Mouse (Mus musculus) limb, embryonic 14.5 days (tissue): ENCODE data around the gene Tubgcp5. TPM values are rescaled to one million over a fixed set of nuclear protein-coding genes. Genes with fewer than 3 reads are reported as not detected.

Source experiments
- ATAC-seq: fragments of 200-750 bp; cut with Nextera tagmentation; 2 replicates; pipeline ENCODE4 v1.8.0; 2017; ENCODE audit warnings: low read depth, moderate number of reproducible peaks, moderate TSS enrichment; ENCODE audit not compliant: low FRiP score
- DNase-seq: peaks from one replicate; pipeline ENCODE4 v3.0.0-alpha.2; 2015; ENCODE audit warnings: low spot score
- H3K27ac ChIP-seq: fragments of 300-500 bp; sonication (generic); replicated peaks from 2 replicates; pipeline ENCODE4 v1.5.1; 2014; ENCODE audit warnings: low read depth, mild to moderate bottlenecking, low read length, moderate library complexity, mixed read lengths
- H3K27me3 ChIP-seq: fragments of 300-500 bp; sonication (generic); 2 replicates; pipeline ENCODE4 v1.6.1; 2014; ENCODE audit warnings: low read length, mixed read lengths; ENCODE audit not compliant: control insufficient read depth, insufficient read depth
- H3K36me3 ChIP-seq: fragments of 300-500 bp; sonication (generic); 2 replicates; pipeline ENCODE4 v1.6.1; 2014; ENCODE audit warnings: mild to moderate bottlenecking, low read length, moderate library complexity, mixed read lengths; ENCODE audit not compliant: control insufficient read depth, insufficient read depth
- H3K4me1 ChIP-seq: fragments of 300-500 bp; sonication (generic); 2 replicates; pipeline ENCODE4 v1.6.1; 2014; ENCODE audit warnings: antibody characterized with exemption, low read length, mixed read lengths; ENCODE audit not compliant: control insufficient read depth, insufficient read depth
- H3K4me2 ChIP-seq: fragments of 300-500 bp; sonication (generic); replicated peaks from 2 replicates; pipeline ENCODE4 v1.6.1; 2014; ENCODE audit warnings: low read depth, mild to moderate bottlenecking, low read length, moderate library complexity; ENCODE audit not compliant: severe bottlenecking
- H3K4me3 ChIP-seq: fragments of 300-500 bp; sonication (generic); replicated peaks from 2 replicates; pipeline ENCODE4 v1.5.1; 2014; ENCODE audit warnings: low read length
- H3K9ac ChIP-seq: fragments of 300-500 bp; sonication (generic); 2 replicates; pipeline ENCODE4 v1.6.1; 2014; ENCODE audit warnings: mild to moderate bottlenecking, low read depth, low read length, moderate library complexity; ENCODE audit not compliant: severe bottlenecking
- H3K9me3 ChIP-seq: fragments of 300-500 bp; sonication (generic); 2 replicates; pipeline ENCODE4 v1.6.1; 2016; ENCODE audit warnings: low read length; ENCODE audit not compliant: control insufficient read depth
- POLR2A ChIP-seq: fragments of 200-500 bp; IDR thresholded peaks from 2 replicates; pipeline ENCODE4 v1.8.0; 2012; ENCODE audit warnings: inconsistent platforms, mild to moderate bottlenecking, moderate library complexity, borderline replicate concordance; ENCODE audit not compliant: insufficient read depth, insufficient read length; ENCODE audit errors: extremely low read depth
- WGBS: fragments of 180-500 bp; shearing (Covaris S2); extraction: QIAGEN DNeasy Blood & Tissue Kit; methylation state at CpG from one replicate; pipeline ENCODE4 v1.1.7; 2014; 5-methylcytosine and 5-hydroxymethylcytosine counted together
- polyA plus RNA-seq, 2 experiments: library from polyadenylated mRNA; depleted of rRNA in 1 of 2; stranded (reverse) in 1 of 2; unstranded in 1 of 2; fragments of >200 nt; fragmentation: Nextera tagmentation in 1 of 2; extraction: Ambion mirVana in 1 of 2; gene quantifications; 2 replicates each; pipeline versions ENCODE4 v1.2.1 to v1.2.3; 2012 to 2014

The Tubgcp5 gene
- polyA plus RNA-seq, 2 experiments, result 26.4 to 33.1 TPM

- no peak overlapping the region for H3K9ac ChIP-seq
- 79% methylated on average over 7 of the region's 7 CpGs for WGBS
Observed at GRCm38 (mm10) chr7:55868247-55868646, 74.3 kb downstream of the Tubgcp5 start.

GRCm38 (mm10) chr7:55869220-55869619 is 75.3 kb downstream of the Tubgcp5 start:
- Histone ChIP-seq H3K4me3 (no peak overlapping the region), H3K27ac (no peak overlapping the region), H3K27me3 (no peaks in the 10 kb centered on the region), H3K36me3 (peaks cover 25% of the 10 kb centered on the region), H3K4me1 (0 out of 2 replicates have a peak, but pooled peaks cover 3% of the 10 kb centered on the region), H3K4me2 (no peak overlapping the region), H3K9me3 (no peaks in the 10 kb centered on the region), H3K9ac (no peak overlapping the region)
- DNase-seq (no peak), ATAC-seq (no peak)
- WGBS, result 48% methylated on average over 3 of the region's 3 CpGs
- TF ChIP-seq POLR2A, result no peak

More at GRCm38 (mm10) chr7:55868247-55868646, 74.3 kb downstream of the Tubgcp5 start:
- Histone ChIP-seq H3K9me3 (no peaks in the 10 kb centered on the region), H3K36me3 (peaks cover 15% of the 10 kb centered on the region), H3K27ac (no peak overlapping the region), H3K4me3 (no peak overlapping the region), H3K4me2 (no peak overlapping the region), H3K27me3 (no peaks in the 10 kb centered on the region), H3K4me1 (0 out of 2 replicates have a peak, but pooled peaks cover 3% of the 10 kb centered on the region)
- ATAC-seq (no peak), DNase-seq (no peak)
- TF ChIP-seq POLR2A, result no peak

GRCm38 (mm10) chr7:55870340-55871020 is 76.5 kb downstream of the Tubgcp5 start:
- DNase-seq (no peak), ATAC-seq (no peak)
- Histone ChIP-seq H3K27ac (no peak overlapping the region), H3K4me3 (no peak overlapping the region), H3K4me1 (0 out of 2 replicates have a peak, but pooled peaks cover 3% of the 10 kb centered on the region), H3K27me3 (no peaks in the 10 kb centered on the region), H3K4me2 (no peak overlapping the region), H3K36me3 (peaks cover 32% of the 10 kb centered on the region), H3K9me3 (no peaks in the 10 kb centered on the region), H3K9ac (no peak overlapping the region)
- WGBS, result 88% methylated on average over 6 of the region's 6 CpGs
- no peak for TF ChIP-seq POLR2A

GRCm38 (mm10) chr7:55871476-55871875 is 77.5 kb downstream of the Tubgcp5 start:
- DNase-seq (no peak), ATAC-seq (no peak)
- Histone ChIP-seq H3K4me2 (no peak overlapping the region), H3K4me3 (no peak overlapping the region), H3K9ac (no peak overlapping the region), H3K27me3 (no peaks in the 10 kb centered on the region), H3K4me1 (0 out of 2 replicates have a peak, but pooled peaks cover 3% of the 10 kb centered on the region), H3K9me3 (no peaks in the 10 kb centered on the region), H3K27ac (no peak overlapping the region), H3K36me3 (peaks cover 42% of the 10 kb centered on the region)
- WGBS, result 88% methylated on average over 5 of the region's 5 CpGs
- TF ChIP-seq POLR2A, result no peak

GRCm38 (mm10) chr7:55874703-55875102 is 80.7 kb downstream of the Tubgcp5 start:
- no peak for TF ChIP-seq POLR2A
- H3K36me3 ChIP-seq, result peaks cover 74% of the 10 kb centered on the region
- H3K27ac ChIP-seq, result no peak overlapping the region
- H3K4me3 ChIP-seq, result no peak overlapping the region
- 96% methylated on average over 7 of the region's 7 CpGs for WGBS
- H3K9ac ChIP-seq, result no peak overlapping the region
- no peak for DNase-seq
- H3K9me3 ChIP-seq, result no peaks in the 10 kb centered on the region
- no peak for ATAC-seq
- no peaks in the 10 kb centered on the region for H3K27me3 ChIP-seq
- 0 out of 2 replicates have a peak, but pooled peaks cover under 1% of the 10 kb centered on the region for H3K4me1 ChIP-seq
- no peak overlapping the region for H3K4me2 ChIP-seq
